Mouse (Mus musculus) kidney, postnatal 25 days (tissue): Measurements from ENCODE around the gene Hs3st6.

Experiments used
- DNase-seq, 2 experiments: peaks; one replicate each; pipeline ENCODE4 v3.0.0; 2021; ENCODE audit warnings: mixed read lengths in 2 of 2

Gene Hs3st6

GRCm38 (mm10) chr17:24769146-24769545, 16.4 kb downstream of the Hs3st6 start:
- no peak for DNase-seq

GRCm38 (mm10) chr17:24773241-24773640, 20.5 kb downstream of the Hs3st6 start:
- no peak for DNase-seq

- DNase-seq, result no peak
These were observed 22.4 kb downstream of the Hs3st6 start for GRCm38 (mm10) chr17:24775173-24775572.

GRCm38 (mm10) chr17:24777073-24777472, 24.3 kb downstream of the Hs3st6 start:
- DNase-seq, result no peak

- DNase-seq, result no peak
These were observed 28.0 kb downstream of the Hs3st6 start for GRCm38 (mm10) chr17:24780821-24781220.

- no peak for DNase-seq
These were observed 39.4 kb downstream of the Hs3st6 start for GRCm38 (mm10) chr17:24792190-24792589.

- DNase-seq, result no peak
These were observed 42.0 kb downstream of the Hs3st6 start for GRCm38 (mm10) chr17:24794791-24795190.

GRCm38 (mm10) chr17:24796969-24797368, 44.2 kb downstream of the Hs3st6 start:
- DNase-seq, result no peak

GRCm38 (mm10) chr17:24798229-24798628, 45.4 kb downstream of the Hs3st6 start:
- DNase-seq, result no peak

GRCm38 (mm10) chr17:24799476-24799875, 46.7 kb downstream of the Hs3st6 start:
- DNase-seq, result no peak

- no peak for DNase-seq
These were observed 47.7 kb downstream of the Hs3st6 start for GRCm38 (mm10) chr17:24800524-24800923.

- DNase-seq, result peak; percentile 86 to 89
These were observed 51.5 kb downstream of the Hs3st6 start, which contains the start of gene Meiob for GRCm38 (mm10) chr17:24803952-24804951. Gene Meiob, plus strand, starts transcription at chr17:24804289.
